Mouse (Mus musculus): ENCODE measurements around the gene B4galnt1. TPM values are rescaled to one million over a fixed set of nuclear protein-coding genes. Genes with fewer than 3 reads are reported as not detected.
A peak's percentile ranks its signal among the peaks of the same experiment; 100 is the strongest.

B4galnt1 gene
- total RNA-seq, 4 experiments from 2014 or later, result 1.2 to 3.2 (median 1.5) TPM

GRCm38 (mm10) chr10:127209928-127210570, 45.0 kb downstream of the B4galnt1 start:
- DNase-seq (ENCODE audit: low spot score), result no peak

GRCm38 (mm10) chr10:127210961-127211405, 46.0 kb downstream of the B4galnt1 start:
- no peak for DNase-seq (ENCODE audit: low spot score)

GRCm38 (mm10) chr10:127211414-127211854, 46.4 kb downstream of the B4galnt1 start, which contains the start of gene Pip4k2c:
Gene Pip4k2c, minus strand, starts transcription at chr10:127211585.
- peak; percentile 82 for DNase-seq (ENCODE audit: low spot score)

- no peak for DNase-seq (ENCODE audit: low spot score)
These were observed 48.2 kb downstream of the B4galnt1 start for GRCm38 (mm10) chr10:127213272-127213671.

GRCm38 (mm10) chr10:127213704-127214421, 48.8 kb downstream of the B4galnt1 start:
- DNase-seq (ENCODE audit: low spot score), result no peak

- DNase-seq (ENCODE audit: low spot score), result no peak
These were observed 49.4 kb downstream of the B4galnt1 start for GRCm38 (mm10) chr10:127214422-127214803.

GRCm38 (mm10) chr10:127216456-127216855, 51.4 kb downstream of the B4galnt1 start:
- no peak for DNase-seq (ENCODE audit: low spot score)

- DNase-seq (ENCODE audit: low spot score), result no peak
These were observed 52.2 kb downstream of the B4galnt1 start for GRCm38 (mm10) chr10:127217177-127217576.

GRCm38 (mm10) chr10:127218339-127218738, 53.3 kb downstream of the B4galnt1 start:
- DNase-seq (ENCODE audit: low spot score), result no peak

Other genes starting within 250 kb of the B4galnt1 start
- gene Ctdsp2, start 186.5 kb upstream of the B4galnt1 start, total RNA-seq (2022), result 100 to 1,000 TPM in 2 of 4 experiments, 10 to 100 TPM in 2; 84.6 to 110 (median 95.0) TPM
- gene Avil, start 164.5 kb upstream of the B4galnt1 start, total RNA-seq (2022), result under 1 TPM; 0.32 to 0.87 (median 0.42) TPM
- gene Tsfm, start 134.4 kb upstream of the B4galnt1 start, total RNA-seq (2022), result 10 to 100 TPM; 50.9 to 67.0 (median 55.9) TPM
- 1 to 10 TPM; 7.5 to 9.6 (median 9.2) TPM for gene Mettl1, start 123.8 kb upstream of the B4galnt1 start, total RNA-seq (2022)
- not detected for gene Eef1akmt3, start 123.7 kb upstream of the B4galnt1 start, total RNA-seq (2022)
- under 1 TPM in 1 of 4 experiments, not detected in 3; 0.19 TPM for gene Cyp27b1, start 117.0 kb upstream of the B4galnt1 start, total RNA-seq (2022)
- 1 to 10 TPM; 2.4 to 4.1 (median 3.3) TPM for gene March9, start 105.0 kb upstream of the B4galnt1 start, total RNA-seq (2022)
- 10 to 100 TPM; 74.9 to 90.0 (median 79.0) TPM for gene Cdk4, start 101.7 kb upstream of the B4galnt1 start, total RNA-seq (2022)
- gene Tspan31, start 95.0 kb upstream of the B4galnt1 start, total RNA-seq (2022), result 10 to 100 TPM; 43.7 to 50.9 (median 48.6) TPM
- gene Agap2, start 89.9 kb upstream of the B4galnt1 start, total RNA-seq (2022), result 1 to 10 TPM; 3.6 to 6.1 (median 4.8) TPM
- 10 to 100 TPM; 22.2 to 31.6 (median 24.1) TPM for gene Os9, start 44.1 kb upstream of the B4galnt1 start, total RNA-seq (2022)
- 10 to 100 TPM; 13.0 to 24.6 (median 15.5) TPM for gene Slc26a10, start 15.4 kb downstream of the B4galnt1 start, total RNA-seq (2022)
- 10 to 100 TPM in 3 of 4 experiments, 1 to 10 TPM in 1; 8.1 to 13.4 (median 10.8) TPM for gene Arhgef25, start 24.9 kb downstream of the B4galnt1 start, total RNA-seq (2022)
- 10 to 100 TPM; 18.1 to 29.6 (median 24.2) TPM for gene Dtx3, start 30.5 kb downstream of the B4galnt1 start, total RNA-seq (2022)
- gene Pip4k2c, start 46.4 kb downstream of the B4galnt1 start, total RNA-seq (2022), result 10 to 100 TPM; 32.4 to 38.3 (median 35.3) TPM
- gene Kif5a, start 98.1 kb downstream of the B4galnt1 start, total RNA-seq (2022), result 1 to 10 TPM in 2 of 4 experiments, under 1 TPM in 2; 0.54 to 1.6 (median 1.2) TPM
- gene Dctn2, start 101.1 kb downstream of the B4galnt1 start, total RNA-seq (2022), result 100 to 1,000 TPM; 143 to 151 (median 146) TPM
- 10 to 100 TPM; 17.6 to 25.5 (median 19.5) TPM for gene Mbd6, start 123.8 kb downstream of the B4galnt1 start, total RNA-seq (2022)
- 10 to 100 TPM; 42.1 to 48.8 (median 45.4) TPM for gene Mars, start 146.6 kb downstream of the B4galnt1 start, total RNA-seq (2022)
- 1 to 10 TPM; 1.5 to 3.2 (median 3.0) TPM for gene Arhgap9, start 156.7 kb downstream of the B4galnt1 start, total RNA-seq (2022)
- gene Gli1, start 176.7 kb downstream of the B4galnt1 start, total RNA-seq (2022), result 1 to 10 TPM; 1.1 to 1.7 (median 1.3) TPM
- not detected for gene Inhbe, start 189.2 kb downstream of the B4galnt1 start, total RNA-seq (2022)
- gene Inhbc, start 205.2 kb downstream of the B4galnt1 start, total RNA-seq (2022), result not detected
- 100 to 1,000 TPM; 150 to 177 (median 168) TPM for gene R3hdm2, start 215.1 kb downstream of the B4galnt1 start, total RNA-seq (2022)

All from heart, adult 8-10 months (tissue).